Mouse (Mus musculus) myocyte (in vitro differentiated cells): ENCODE results near the gene Gga1. TPM values are rescaled to one million over a fixed set of nuclear protein-coding genes. Genes with fewer than 3 reads are reported as not detected.

ENCODE experiments used
- H3K27me3 ChIP-seq: one replicate; pipeline ENCODE4 v1.6.1; 2011; ENCODE audit not compliant: control insufficient read depth, insufficient read depth, insufficient read length
- H3K36me3 ChIP-seq: one replicate; pipeline ENCODE4 v1.6.1; 2011; ENCODE audit not compliant: control insufficient read depth, insufficient read depth
- H3K4me2 ChIP-seq: one replicate; pipeline ENCODE4 v1.6.1; 2011; ENCODE audit warnings: low read depth, control low read depth
- H3K4me3 ChIP-seq: one replicate; pipeline ENCODE4 v1.5.1; 2011; ENCODE audit warnings: mild to moderate bottlenecking, control low read depth, moderate library complexity
- H3K79me2 ChIP-seq: one replicate; pipeline ENCODE4 v1.6.1; 2011; ENCODE audit not compliant: control insufficient read depth, insufficient read depth
- H3ac ChIP-seq: one replicate; pipeline ENCODE4 v1.6.1; 2011; ENCODE audit not compliant: control insufficient read depth, insufficient read length
- CEBPB ChIP-seq: IDR thresholded peaks from 2 replicates; pipeline ENCODE4 v1.6.1; 2011; ENCODE audit warnings: mild to moderate bottlenecking, moderate library complexity; ENCODE audit not compliant: poor library complexity, insufficient read depth, severe bottlenecking
- E2F4 ChIP-seq: IDR thresholded peaks from one replicate; pipeline ENCODE4 v1.6.1; 2011; ENCODE audit warnings: mild to moderate bottlenecking, control low read depth, moderate library complexity; ENCODE audit not compliant: insufficient read depth
- MAX ChIP-seq: IDR thresholded peaks from one replicate; pipeline ENCODE4 v1.6.1; 2011; ENCODE audit warnings: low read depth, mild to moderate bottlenecking, control low read depth
- MYOD1 ChIP-seq, 3 experiments: IDR thresholded peaks; one replicate each; pipeline ENCODE4 v1.6.1; 2011; ENCODE audit warnings: control low read depth in 2 of 3, low read depth in 2 of 3, mild to moderate bottlenecking in 2 of 3, moderate library complexity in 1 of 3; ENCODE audit not compliant: insufficient read length in 2 of 3, control insufficient read depth in 1 of 3
- MYOG ChIP-seq, 3 experiments: IDR thresholded peaks; one replicate each; pipeline ENCODE4 v1.6.1; 2011; ENCODE audit warnings: control low read depth in 2 of 3, low read depth in 2 of 3, mild to moderate bottlenecking in 2 of 3; ENCODE audit not compliant: insufficient read length in 2 of 3, control insufficient read depth in 1 of 3, insufficient read depth in 1 of 3
- POLR2A ChIP-seq: IDR thresholded peaks from one replicate; pipeline ENCODE4 v1.6.1; 2011; ENCODE audit warnings: low read depth, mild to moderate bottlenecking, control low read depth, moderate library complexity; ENCODE audit not compliant: insufficient read length
- POLR2AphosphoS2 ChIP-seq: IDR thresholded peaks from one replicate; pipeline ENCODE4 v1.6.1; 2011; ENCODE audit warnings: low read depth, control low read depth; ENCODE audit not compliant: insufficient read length
- REST ChIP-seq: IDR thresholded peaks from one replicate; pipeline ENCODE4 v1.6.1; 2011; ENCODE audit warnings: mild to moderate bottlenecking, control low read depth, moderate library complexity; ENCODE audit not compliant: insufficient read depth, insufficient read length
- SRF ChIP-seq: IDR thresholded peaks from one replicate; pipeline ENCODE4 v1.6.1; 2011; ENCODE audit warnings: low read depth; ENCODE audit not compliant: control insufficient read depth, insufficient read length
- TCF12 ChIP-seq: IDR thresholded peaks from one replicate; pipeline ENCODE4 v1.6.1; 2011; ENCODE audit warnings: mild to moderate bottlenecking, control low read depth; ENCODE audit not compliant: poor library complexity, insufficient read depth, severe bottlenecking
- TCF3 ChIP-seq: IDR thresholded peaks from one replicate; pipeline ENCODE4 v1.6.1; 2011; ENCODE audit warnings: low read depth, control low read depth; ENCODE audit not compliant: insufficient read length
- USF1 ChIP-seq: IDR thresholded peaks from one replicate; pipeline ENCODE4 v1.6.1; 2011; ENCODE audit warnings: low read depth, mild to moderate bottlenecking, control low read depth, moderate library complexity
- polyA plus RNA-seq: library from polyadenylated mRNA; unstranded; fragments of >200 nt; fragmentation: generic; extraction: Trizol; gene quantifications from one replicate; pipeline ENCODE4 v1.2.1, GENCODE M21; 2012; ENCODE audit warnings: missing spikeins

Gene Gga1
- polyA plus RNA-seq, 1 experiment = 89.3 TPM

DNA sequence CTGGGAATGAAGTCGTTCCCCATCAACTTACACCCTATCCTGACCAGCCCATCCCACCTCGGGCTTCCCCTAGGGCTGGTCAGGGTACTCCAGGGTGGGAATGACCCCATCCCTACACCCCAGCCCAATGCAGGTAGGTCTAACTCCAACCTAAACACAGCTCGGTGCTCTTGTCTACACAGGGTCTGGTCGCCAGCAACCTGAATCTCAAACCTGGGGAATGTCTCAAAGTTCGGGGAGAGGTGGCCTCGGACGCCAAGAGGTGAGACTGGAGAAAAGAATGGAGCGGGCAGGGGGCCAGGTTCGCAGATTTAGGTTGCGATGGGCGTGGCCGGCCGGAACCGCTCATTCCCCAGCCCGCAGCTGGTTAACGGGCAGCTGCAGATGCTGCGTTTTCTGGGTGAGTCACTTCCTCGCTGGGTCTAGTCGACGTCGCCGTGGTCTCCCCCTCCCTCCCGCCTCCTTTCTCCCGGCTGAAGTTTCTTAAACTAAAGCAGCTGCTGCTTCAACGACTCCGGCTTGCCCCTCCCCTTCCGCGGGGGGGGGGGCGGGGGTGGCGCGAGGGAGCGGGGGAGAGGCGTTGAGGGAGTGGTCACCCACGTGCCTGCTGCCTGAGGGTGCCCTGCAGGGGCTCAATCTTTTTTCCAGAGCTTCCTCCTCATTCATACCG lies 50.9 kb downstream of the Gga1 start:
- TF ChIP-seq E2F4 (peak; percentile 18), TCF12 (peak; percentile 70), CEBPB (0 out of 2 replicates have a peak, but pooled peaks have one; percentile 1), POLR2A (peak; percentile 70), MYOD1 (IDR thresholded peaks at IDR 0.05; ENCODE audit: control insufficient read depth in 1 of 3, insufficient read length in 2 of 3, low read depth in 2 of 3) (peak; percentile 59 to 87 (median 85)), REST (no peak), MYOG (IDR thresholded peaks at IDR 0.05; ENCODE audit: control insufficient read depth in 1 of 3, insufficient read depth in 1 of 3, insufficient read length in 2 of 3, low read depth in 2 of 3) (peak; percentile 61 to 94 (median 83)), POLR2AphosphoS2 (peak; percentile 96), MAX (no peak), TCF3 (peak; percentile 74), SRF (peak; percentile 77), USF1 (peak; percentile 46)
- H3K36me3 ChIP-seq = peaks cover 17% of the 10 kb centered on the region
- no peaks in the 10 kb centered on the region for H3K27me3 ChIP-seq
- peak overlapping the region; percentile 71 for H3ac ChIP-seq
- H3K4me3 ChIP-seq = peak overlapping the region; percentile 100
- peaks cover 25% of the 10 kb centered on the region for H3K79me2 ChIP-seq
- peak overlapping the region; percentile 100 for H3K4me2 ChIP-seq

DNA sequence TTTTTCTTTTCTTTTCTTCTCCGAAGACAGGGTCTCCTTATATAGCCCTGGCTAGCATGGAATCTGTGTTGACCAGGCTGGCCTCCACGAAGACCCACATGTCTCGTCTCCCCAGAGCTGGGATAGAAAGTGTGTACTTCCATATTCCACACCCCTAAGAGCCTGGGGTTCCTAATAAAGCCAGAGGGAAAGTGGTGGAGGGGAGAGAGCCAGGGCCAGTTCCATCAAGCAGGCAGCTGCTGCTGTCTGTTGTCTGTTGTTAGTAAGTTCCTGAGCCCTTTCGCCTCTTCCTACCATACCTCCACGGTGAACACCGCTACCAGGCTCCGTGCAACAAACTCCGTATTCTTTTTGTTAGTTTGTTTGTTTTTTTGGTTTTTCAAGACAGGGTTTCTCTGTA lies 51.5 kb downstream of the Gga1 start:
- H3K27me3 ChIP-seq = no peaks in the 10 kb centered on the region
- peak overlapping the region; percentile 80 for H3K4me2 ChIP-seq
- H3K79me2 ChIP-seq = peaks cover 25% of the 10 kb centered on the region
- TF ChIP-seq TCF12 (peak; percentile 22), MYOG (IDR thresholded peaks at IDR 0.05; ENCODE audit: control insufficient read depth in 1 of 3, insufficient read depth in 1 of 3, insufficient read length in 2 of 3, low read depth in 2 of 3) (no peak), MYOD1 (IDR thresholded peaks at IDR 0.05; ENCODE audit: control insufficient read depth in 1 of 3, insufficient read length in 2 of 3, low read depth in 2 of 3) (peak; percentile 92), POLR2AphosphoS2 (peak; percentile 94)
- peak overlapping the region; percentile 71 for H3ac ChIP-seq
- H3K4me3 ChIP-seq = peak overlapping the region; percentile 100
- peaks cover 17% of the 10 kb centered on the region for H3K36me3 ChIP-seq

DNA sequence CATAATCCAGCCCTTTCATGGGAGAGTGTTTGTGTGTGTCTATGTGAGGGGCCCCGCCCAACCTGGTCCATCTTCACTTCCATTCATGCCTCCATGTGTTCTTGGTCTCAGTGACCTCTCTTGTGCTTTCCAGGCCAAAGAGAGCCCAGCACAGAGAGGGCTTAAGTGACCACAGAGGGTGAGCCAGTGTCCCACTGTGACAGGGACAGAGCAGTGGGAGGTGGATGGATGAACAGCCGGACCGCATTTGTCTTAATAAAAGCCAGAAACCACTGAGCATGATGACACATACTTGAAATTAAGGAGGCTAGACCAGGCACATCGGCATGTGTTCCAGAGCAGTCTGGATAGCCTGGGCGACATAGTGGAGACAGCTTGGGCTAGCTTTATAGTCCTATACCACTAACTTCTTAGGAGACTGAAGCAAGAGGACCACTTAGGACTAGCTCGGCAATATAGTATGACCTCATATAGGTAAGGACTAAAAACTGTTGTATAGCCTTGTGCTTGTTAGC lies 53.3 kb downstream of the Gga1 start:
- TF ChIP-seq MYOD1 (IDR thresholded peaks at IDR 0.05; ENCODE audit: control insufficient read depth in 1 of 3, insufficient read length in 2 of 3, low read depth in 2 of 3) (peak in 2 of 3 experiments; percentile 47 to 75), USF1 (no peak), REST (no peak), POLR2A (peak; percentile 74), MYOG (IDR thresholded peaks at IDR 0.05; ENCODE audit: control insufficient read depth in 1 of 3, insufficient read depth in 1 of 3, insufficient read length in 2 of 3, low read depth in 2 of 3) (peak in 2 of 3 experiments; percentile 78 to 88), CEBPB (peak; percentile 91), POLR2AphosphoS2 (peak; percentile 97), MAX (peak; percentile 70), SRF (no peak)
- H3K4me2 ChIP-seq = peak overlapping the region; percentile 80
- H3K36me3 ChIP-seq = peaks cover 17% of the 10 kb centered on the region
- H3K4me3 ChIP-seq = peak overlapping the region; percentile 100
- no peak overlapping the region for H3ac ChIP-seq
- H3K79me2 ChIP-seq = peaks cover 27% of the 10 kb centered on the region
- no peaks in the 10 kb centered on the region for H3K27me3 ChIP-seq

DNA sequence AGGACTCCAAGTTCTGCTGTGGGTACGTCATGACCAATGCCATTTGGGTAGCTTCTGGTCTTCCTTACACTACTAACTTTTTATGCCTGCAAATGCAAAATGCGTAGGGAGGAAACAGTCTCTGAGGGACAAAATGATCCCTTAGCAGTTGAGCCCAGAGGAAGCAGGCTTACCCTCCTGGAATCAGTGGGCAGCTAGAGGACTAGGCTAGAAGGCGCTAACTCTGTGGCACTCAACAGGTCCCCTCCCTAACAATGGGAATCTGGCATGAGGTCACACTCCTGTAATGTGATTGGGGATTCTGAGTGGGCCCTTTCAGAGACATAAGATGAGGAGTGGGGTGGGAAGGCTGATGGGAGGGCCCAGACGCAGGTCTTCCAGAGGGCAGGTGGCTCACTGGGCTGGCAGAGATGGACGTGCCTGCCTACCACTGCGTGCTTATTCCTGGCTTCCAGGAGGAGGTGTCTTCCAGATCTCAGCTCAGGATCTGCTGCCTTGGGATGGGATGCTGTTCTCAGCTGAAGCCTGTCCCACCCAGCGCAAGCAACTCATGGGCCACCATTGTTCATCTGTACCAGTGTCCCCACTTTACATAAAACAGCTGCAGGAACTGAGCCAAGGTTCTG lies 53.9 kb downstream of the Gga1 start:
- Histone ChIP-seq H3K27me3 (no peaks in the 10 kb centered on the region), H3K36me3 (peaks cover 17% of the 10 kb centered on the region), H3K79me2 (peaks cover 33% of the 10 kb centered on the region), H3K4me3 (no peak overlapping the region), H3ac (no peak overlapping the region), H3K4me2 (peak overlapping the region; percentile 80)
- TF ChIP-seq POLR2A (peak; percentile 93), POLR2AphosphoS2 (peak; percentile 98), MAX (no peak), MYOG (IDR thresholded peaks at IDR 0.05; ENCODE audit: control insufficient read depth in 1 of 3, insufficient read depth in 1 of 3, insufficient read length in 2 of 3, low read depth in 2 of 3) (peak in 1 of 3 experiments; percentile 23)

DNA sequence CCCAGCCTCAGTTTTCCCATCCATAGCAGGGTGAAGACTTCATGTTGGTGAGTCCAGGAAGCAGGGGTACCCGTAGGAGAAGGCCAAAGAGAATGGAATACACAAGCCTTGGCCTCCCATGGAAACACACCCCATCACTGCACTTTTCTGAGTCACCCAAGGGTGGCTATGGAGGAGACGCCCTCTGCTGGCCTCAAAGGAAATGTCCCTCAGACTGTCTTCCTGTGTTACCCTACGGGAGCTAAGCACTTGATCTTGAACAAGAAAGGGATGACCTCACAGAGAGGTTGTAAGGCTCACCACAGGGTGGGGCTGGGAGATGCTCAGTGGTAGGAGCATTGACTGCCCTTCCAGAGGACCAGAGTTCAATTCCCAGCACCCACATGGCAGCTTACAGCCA lies 54.6 kb downstream of the Gga1 start:
- TF ChIP-seq REST (no peak), MYOD1 (IDR thresholded peaks at IDR 0.05; ENCODE audit: control insufficient read depth in 1 of 3, insufficient read length in 2 of 3, low read depth in 2 of 3) (peak in 1 of 3 experiments; percentile 0), POLR2AphosphoS2 (peak; percentile 94)
- no peak overlapping the region for H3K4me3 ChIP-seq
- H3K27me3 ChIP-seq = no peaks in the 10 kb centered on the region
- H3K36me3 ChIP-seq = peaks cover 17% of the 10 kb centered on the region
- H3K4me2 ChIP-seq = no peak overlapping the region
- H3ac ChIP-seq = no peak overlapping the region
- peaks cover 38% of the 10 kb centered on the region for H3K79me2 ChIP-seq
